Mouse (Mus musculus) kidney, postnatal 0 days (tissue): ENCODE measurements around the gene Pde6h. TPM values are rescaled to one million over a fixed set of nuclear protein-coding genes. Genes with fewer than 3 reads are reported as not detected.
A peak's percentile ranks its signal among the peaks of the same experiment; 100 is the strongest.

Experiments
- ATAC-seq: fragments of 200-750 bp; cut with Nextera tagmentation; replicated peaks from 2 replicates; pipeline ENCODE4 v1.8.0; 2017; ENCODE audit warnings: low read depth, moderate number of reproducible peaks, moderate TSS enrichment, moderate library complexity; ENCODE audit not compliant: low FRiP score
- DNase-seq: peaks from one replicate; pipeline ENCODE4 v3.0.0-alpha.2; 2016; ENCODE audit warnings: low spot score
- H3K27ac ChIP-seq: fragments of 300-500 bp; sonication (generic); 2 replicates; pipeline ENCODE4 v1.5.1; 2014; ENCODE audit warnings: mild to moderate bottlenecking
- H3K27me3 ChIP-seq: fragments of 300-500 bp; sonication (generic); 2 replicates; pipeline ENCODE4 v1.6.1; 2014; ENCODE audit warnings: low read length, mixed read lengths; ENCODE audit not compliant: insufficient read depth
- H3K36me3 ChIP-seq: fragments of 300-500 bp; sonication (generic); 2 replicates; pipeline ENCODE4 v1.6.1; 2014; ENCODE audit warnings: low read length, mixed read lengths; ENCODE audit not compliant: insufficient read depth
- H3K4me1 ChIP-seq: fragments of 300-500 bp; sonication (generic); replicated peaks from 2 replicates; pipeline ENCODE4 v1.6.1; 2014; ENCODE audit warnings: antibody characterized with exemption, low read length, mixed read lengths; ENCODE audit not compliant: insufficient read depth
- H3K4me2 ChIP-seq: fragments of 300-500 bp; sonication (generic); 2 replicates; pipeline ENCODE4 v1.6.1; 2014; ENCODE audit warnings: mild to moderate bottlenecking, low read length, moderate library complexity, mixed read lengths
- H3K4me3 ChIP-seq: fragments of 300-500 bp; sonication (generic); replicated peaks from 2 replicates; pipeline ENCODE4 v1.5.1; 2014; ENCODE audit warnings: low read depth, low read length
- H3K9ac ChIP-seq: fragments of 300-500 bp; sonication (generic); 2 replicates; pipeline ENCODE4 v1.6.1; 2014; ENCODE audit warnings: low read depth, low read length
- H3K9me3 ChIP-seq: fragments of 300-500 bp; sonication (generic); replicated peaks from 2 replicates; pipeline ENCODE4 v1.6.1; 2016; ENCODE audit warnings: low read length, inconsistent platforms, mixed read lengths
- CTCF ChIP-seq: IDR thresholded peaks from 2 replicates; pipeline ENCODE4 v1.5.1; 2016; ENCODE audit warnings: antibody characterized with exemption, low read depth, mild to moderate bottlenecking, moderate library complexity
- WGBS: fragments of 180-500 bp; shearing (Covaris S2); extraction: QIAGEN DNeasy Blood & Tissue Kit; methylation state at CpG from one replicate; pipeline ENCODE4 v1.1.7; 2014; 5-methylcytosine and 5-hydroxymethylcytosine counted together
- polyA plus RNA-seq: library from polyadenylated mRNA; unstranded; fragments of >200 nt; fragmentation: Nextera tagmentation; extraction: Ambion mirVana; gene quantifications from 2 replicates; pipeline ENCODE4 v1.2.1, GENCODE M21; 2015

Pde6h gene
- polyA plus RNA-seq, 1 experiment from 2014 or later = 0.67 TPM

GRCm38 (mm10) chr6:136887854-136888253 is 35.8 kb upstream of the Pde6h start:
- 36% methylated on average over 9 of the region's 9 CpGs for WGBS
- DNase-seq (peak; percentile 83), ATAC-seq (peak; percentile 43; the same call in 1 of the 2 replicates)
- H3K36me3 ChIP-seq = no peaks in the 10 kb centered on the region
- no peaks in the 10 kb centered on the region for H3K27me3 ChIP-seq
- H3K4me3 ChIP-seq = no peak overlapping the region
- H3K9me3 ChIP-seq = no peaks in the 10 kb centered on the region
- peak overlapping the region; percentile 63; the same call in 1 of the 2 replicates for H3K27ac ChIP-seq
- no peak for TF ChIP-seq CTCF
- no peak overlapping the region for H3K9ac ChIP-seq
- H3K4me1 ChIP-seq = no peaks in the 10 kb centered on the region
- no peak overlapping the region for H3K4me2 ChIP-seq

- no peaks in the 10 kb centered on the region for H3K4me1 ChIP-seq
- no peaks in the 10 kb centered on the region for H3K27me3 ChIP-seq
- ATAC-seq (no peak), DNase-seq (no peak)
- H3K4me3 ChIP-seq = no peak overlapping the region
- WGBS = 89% methylated on average over 6 of the region's 6 CpGs
- H3K9ac ChIP-seq = no peak overlapping the region
- H3K36me3 ChIP-seq = no peaks in the 10 kb centered on the region
- H3K9me3 ChIP-seq = no peaks in the 10 kb centered on the region
- no peak overlapping the region for H3K27ac ChIP-seq
- no peak overlapping the region for H3K4me2 ChIP-seq
- TF ChIP-seq CTCF = no peak
Measured at GRCm38 (mm10) chr6:136889067-136889466, 34.6 kb upstream of the Pde6h start.

GRCm38 (mm10) chr6:136889554-136889953 is 34.1 kb upstream of the Pde6h start:
- no peak for ATAC-seq
- no peak overlapping the region for H3K4me3 ChIP-seq

GRCm38 (mm10) chr6:136892002-136892401 is 31.6 kb upstream of the Pde6h start:
- no peak for TF ChIP-seq CTCF
- Histone ChIP-seq H3K9ac (no peak overlapping the region), H3K4me3 (no peak overlapping the region), H3K9me3 (no peaks in the 10 kb centered on the region), H3K27ac (0 out of 2 replicates have a peak overlapping the region, but pooled peaks have one; percentile 5), H3K27me3 (no peaks in the 10 kb centered on the region), H3K36me3 (no peaks in the 10 kb centered on the region), H3K4me2 (no peak overlapping the region), H3K4me1 (peaks cover 3% of the 10 kb centered on the region)
- DNase-seq = no peak
- no peak for ATAC-seq
- 91% methylated on average over 2 of the region's 2 CpGs for WGBS

More at GRCm38 (mm10) chr6:136889554-136889953, 34.1 kb upstream of the Pde6h start:
- Histone ChIP-seq H3K4me1 (no peaks in the 10 kb centered on the region), H3K9ac (no peak overlapping the region), H3K27ac (no peak overlapping the region), H3K4me2 (no peak overlapping the region), H3K27me3 (no peaks in the 10 kb centered on the region), H3K9me3 (no peaks in the 10 kb centered on the region), H3K36me3 (no peaks in the 10 kb centered on the region)
- WGBS = 86% methylated on average over 6 of the region's 6 CpGs
- TF ChIP-seq CTCF = no peak
- DNase-seq = no peak

GRCm38 (mm10) chr6:136894532-136895339 is 28.9 kb upstream of the Pde6h start:
- DNase-seq (peak; percentile 90), ATAC-seq (peak; percentile 48)
- no peaks in the 10 kb centered on the region for H3K36me3 ChIP-seq
- no peaks in the 10 kb centered on the region for H3K9me3 ChIP-seq
- peaks cover 3% of the 10 kb centered on the region for H3K4me1 ChIP-seq
- H3K9ac ChIP-seq = no peak overlapping the region
- no peak for TF ChIP-seq CTCF
- no peaks in the 10 kb centered on the region for H3K27me3 ChIP-seq
- WGBS = 28% methylated on average over 15 of the region's 15 CpGs
- H3K4me2 ChIP-seq = no peak overlapping the region
- H3K27ac ChIP-seq = peak overlapping the region; percentile 79
- no peak overlapping the region for H3K4me3 ChIP-seq

GRCm38 (mm10) chr6:136897789-136898188 is 25.8 kb upstream of the Pde6h start:
- no peaks in the 10 kb centered on the region for H3K27me3 ChIP-seq
- no peak for TF ChIP-seq CTCF
- WGBS = 48% methylated on average over 4 of the region's 4 CpGs
- no peaks in the 10 kb centered on the region for H3K9me3 ChIP-seq
- H3K27ac ChIP-seq = peak overlapping the region; percentile 52
- H3K4me3 ChIP-seq = no peak overlapping the region
- peak; percentile 78 for DNase-seq
- ATAC-seq = 0 out of 2 replicates have a peak, but pooled peaks have one; percentile 5
- no peak overlapping the region for H3K9ac ChIP-seq
- H3K4me2 ChIP-seq = no peak overlapping the region
- no peaks in the 10 kb centered on the region for H3K36me3 ChIP-seq
- peaks cover 3% of the 10 kb centered on the region for H3K4me1 ChIP-seq
